Mouse (Mus musculus) common myeloid progenitor, adult 5-6 weeks (primary cell): ENCODE results near the gene Gapvd1. TPM values are rescaled to one million over a fixed set of nuclear protein-coding genes. Genes with fewer than 3 reads are reported as not detected.
A peak's percentile ranks its signal among the peaks of the same experiment; 100 is the strongest.
"Not testable (repeated sequence)": the region's sequence is repeated elsewhere in the genome, so short reads cannot be mapped to it uniquely, and the experiment has no call there.

Experiments used
- ATAC-seq: replicated peaks from 2 replicates; pipeline ENCODE4 v1.8.0; 2016; ENCODE audit warnings: low read depth, mild to moderate bottlenecking, moderate TSS enrichment, inconsistent platforms; ENCODE audit not compliant: poor library complexity, severe bottlenecking
- total RNA-seq: library from RNA; stranded (forward); fragments of 200-1000, 187-1606 nt; gene quantifications from 2 replicates; pipeline ENCODE4 v1.2.3, GENCODE M21; 2017

The Gapvd1 gene
- total RNA-seq, 1 experiment from 2014 or later, result 97.4 TPM

DNA sequence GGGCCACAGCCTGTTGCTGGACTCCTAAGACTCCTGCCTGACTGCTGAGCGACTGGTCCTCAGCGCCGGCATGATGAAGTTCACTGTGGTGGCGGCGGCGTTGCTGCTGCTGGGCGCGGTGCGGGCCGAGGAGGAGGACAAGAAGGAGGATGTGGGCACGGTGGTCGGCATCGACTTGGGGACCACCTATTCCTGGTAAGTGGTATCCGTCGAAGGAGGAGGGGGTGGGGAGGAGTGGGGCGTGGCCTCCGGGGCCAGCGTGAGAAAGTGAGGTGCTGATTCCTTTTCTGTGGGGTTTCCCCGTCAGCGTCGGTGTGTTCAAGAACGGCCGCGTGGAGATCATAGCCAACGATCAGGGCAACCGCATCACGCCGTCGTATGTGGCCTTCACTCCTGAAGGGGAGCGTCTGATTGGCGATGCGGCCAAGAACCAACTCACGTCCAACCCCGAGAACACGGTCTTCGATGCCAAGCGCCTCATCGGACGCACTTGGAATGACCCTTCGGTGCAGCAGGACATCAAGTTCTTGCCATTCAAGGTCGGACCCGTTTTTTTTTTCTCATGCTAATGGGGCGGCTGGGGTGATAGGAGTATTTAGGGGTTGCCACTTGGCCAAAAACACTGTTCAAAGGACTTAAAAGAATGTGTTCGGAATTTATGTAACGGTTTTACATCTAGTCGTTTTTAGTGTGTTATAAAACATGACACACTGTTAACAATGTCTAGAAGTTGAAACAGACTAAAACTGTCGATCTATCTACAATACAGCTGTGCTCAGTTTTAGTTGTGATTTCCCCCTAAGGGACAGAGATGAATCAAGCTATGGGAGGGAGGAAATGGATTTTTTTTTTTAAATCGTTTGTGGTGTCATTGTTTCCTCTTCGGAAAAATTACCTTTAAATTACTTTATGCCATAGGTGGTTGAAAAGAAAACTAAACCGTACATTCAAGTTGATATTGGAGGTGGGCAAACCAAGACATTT, 17.5 kb upstream of the Gapvd1 start:
- no peak for ATAC-seq

DNA sequence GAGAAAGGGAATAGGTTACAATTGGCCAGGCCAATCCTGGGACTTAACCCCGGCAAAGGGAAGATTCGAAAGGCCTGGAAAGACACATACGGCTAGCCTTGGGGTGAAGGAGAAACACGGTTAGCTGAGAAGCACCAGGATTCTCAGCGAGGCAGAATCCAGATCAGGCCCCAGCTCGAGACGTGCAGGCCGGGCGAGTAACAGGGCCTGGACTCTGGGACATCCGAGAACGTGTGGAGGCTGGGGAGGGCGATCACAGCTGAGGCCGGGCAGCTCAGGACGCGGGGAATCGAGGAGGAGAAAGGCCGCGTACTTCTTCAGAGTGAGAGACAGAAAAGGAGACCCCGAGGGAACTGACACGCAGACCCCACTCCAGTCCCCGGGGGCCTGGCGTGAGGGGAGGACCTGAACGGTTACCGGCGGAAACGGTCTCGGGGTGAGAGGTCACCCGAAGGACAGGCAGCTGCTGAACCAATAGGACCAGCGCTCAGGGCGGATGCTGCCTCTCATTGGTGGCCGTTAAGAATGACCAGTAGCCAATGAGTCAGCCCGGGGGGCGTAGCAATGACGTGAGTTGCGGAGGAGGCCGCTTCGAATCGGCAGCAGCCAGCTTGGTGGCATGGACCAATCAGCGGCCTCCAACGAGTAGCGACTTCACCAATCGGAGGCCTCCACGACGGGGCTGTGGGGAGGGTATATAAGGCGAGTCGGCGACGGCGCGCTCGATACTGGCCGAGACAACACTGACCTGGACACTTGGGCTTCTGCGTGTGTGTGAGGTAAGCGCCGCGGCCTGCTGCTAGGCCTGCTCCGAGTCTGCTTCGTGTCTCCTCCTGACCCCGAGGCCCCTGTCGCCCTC, 16.6 kb upstream of the Gapvd1 start, which contains the start of gene Hspa5:
Hspa5 (plus strand) TSS at position 603 of the 859 bp plus-strand sequence.
- ATAC-seq, result peak; percentile 90

DNA sequence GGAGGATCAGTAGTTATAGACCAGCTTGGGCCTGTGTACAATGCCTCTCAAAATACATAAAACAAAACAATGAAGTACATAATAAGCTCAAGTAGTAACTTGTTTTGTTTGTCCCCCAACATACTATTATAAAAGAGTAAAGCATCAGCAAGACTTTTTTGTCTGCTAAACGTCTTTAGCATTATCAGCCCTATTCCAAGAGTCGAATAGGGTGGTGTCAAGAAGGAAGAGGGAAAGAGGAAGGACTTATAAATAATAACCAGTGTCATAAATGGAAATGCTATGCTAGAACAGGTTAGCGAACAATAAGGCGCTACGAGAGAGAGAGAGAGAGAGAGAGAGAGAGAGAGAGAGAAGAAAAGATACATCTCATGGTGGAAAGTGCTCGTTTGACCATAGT, 15.9 kb upstream of the Gapvd1 start:
- ATAC-seq, result no peak

DNA sequence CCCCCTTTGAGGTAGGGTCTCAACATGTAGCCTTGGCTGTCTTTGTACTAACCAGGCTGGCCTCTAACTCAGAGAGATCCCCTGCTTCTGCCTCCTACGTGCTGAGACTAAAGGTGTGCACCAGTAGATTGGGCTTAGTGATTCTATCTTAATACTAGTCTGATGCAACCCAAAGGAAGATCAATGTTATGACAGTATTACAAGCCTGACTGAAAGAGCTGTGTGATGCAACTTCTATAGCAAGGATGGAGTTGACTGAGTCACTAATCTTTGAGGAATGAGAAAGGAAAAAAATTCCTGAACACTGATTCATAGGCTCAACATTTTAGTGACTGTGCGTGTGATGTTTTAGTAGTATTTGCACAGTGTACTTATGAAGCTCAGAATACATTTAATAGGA, 15.0 kb upstream of the Gapvd1 start:
- no peak for ATAC-seq

DNA sequence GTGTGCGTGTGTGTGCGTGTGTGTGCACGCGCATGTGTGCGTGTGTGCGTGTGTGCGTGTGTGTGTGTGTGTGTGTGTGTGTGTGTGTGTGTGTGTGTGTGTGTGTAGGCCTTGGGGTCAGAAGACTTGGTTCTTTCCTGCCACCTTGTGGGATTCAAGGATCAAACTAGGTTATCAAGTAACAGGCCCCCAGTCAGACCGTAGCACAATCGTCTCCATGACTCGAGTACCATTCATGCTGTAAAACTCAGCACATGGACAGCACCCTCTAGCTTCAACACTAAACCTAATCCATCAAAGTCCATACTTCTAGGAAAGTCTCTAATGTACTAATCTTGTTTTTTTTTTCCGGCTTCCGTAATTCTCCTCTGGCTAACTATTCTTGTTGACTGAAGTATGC, 9.8 kb upstream of the Gapvd1 start:
- ATAC-seq, result no peak

DNA sequence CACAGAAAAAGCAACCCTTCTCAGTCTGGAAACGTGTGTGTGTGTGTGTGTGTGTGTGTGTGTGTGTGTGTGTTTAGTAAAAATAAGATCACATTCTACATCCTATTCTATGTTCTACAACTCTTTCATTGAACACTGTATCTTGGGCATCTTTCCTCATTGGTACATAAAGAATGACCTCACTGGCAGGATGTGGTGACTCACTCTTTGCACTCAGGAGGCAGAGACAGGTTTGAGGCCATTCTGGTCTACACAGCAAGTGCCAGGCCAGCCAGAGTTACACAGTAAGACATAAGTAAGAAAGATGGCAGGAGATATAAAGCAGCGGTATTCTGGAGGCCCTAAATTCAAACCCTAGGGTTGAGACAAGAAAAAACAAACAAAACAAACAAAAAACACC, 7.8 kb upstream of the Gapvd1 start:
- ATAC-seq, result no peak

DNA sequence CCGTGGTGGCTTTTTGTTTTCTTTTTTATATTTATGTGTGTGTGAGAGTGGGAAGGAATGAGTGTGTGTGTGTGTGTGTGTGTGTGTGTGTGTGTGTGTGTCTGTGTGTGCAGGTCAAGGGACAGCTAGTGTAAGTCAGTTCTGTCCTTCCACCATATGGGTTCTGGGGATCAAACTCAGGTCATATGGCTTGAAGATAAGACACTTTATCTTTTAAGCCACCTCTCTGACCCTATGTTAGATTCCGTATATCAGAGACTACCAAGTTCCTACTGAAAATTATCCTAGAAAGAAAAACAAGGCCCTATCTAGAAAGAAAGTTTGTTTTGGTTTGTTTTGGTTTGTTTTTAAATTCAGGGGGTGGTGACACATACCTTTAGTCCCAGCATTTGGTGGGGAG, 7.1 kb upstream of the Gapvd1 start:
- ATAC-seq, result no peak

DNA sequence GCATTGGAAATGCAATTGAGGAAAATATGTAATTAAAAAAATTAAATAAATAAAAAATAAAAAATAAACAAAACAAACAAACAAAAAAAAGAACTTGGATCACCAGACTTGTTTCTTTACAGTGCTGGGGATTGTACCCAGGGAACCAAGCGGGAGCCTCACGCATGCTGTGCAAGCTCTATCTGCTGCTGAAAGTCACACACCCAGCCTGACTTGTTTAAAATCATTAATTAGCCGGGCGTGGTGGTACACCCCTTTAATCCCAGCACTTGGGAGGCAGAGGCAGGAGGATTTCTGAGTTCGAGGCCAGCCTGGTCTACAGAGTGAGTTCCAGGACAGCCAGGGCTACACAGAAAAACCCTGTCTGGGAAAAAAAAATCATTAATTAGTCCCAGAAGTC, 6.2 kb upstream of the Gapvd1 start:
- not testable (repeated sequence) for ATAC-seq

DNA sequence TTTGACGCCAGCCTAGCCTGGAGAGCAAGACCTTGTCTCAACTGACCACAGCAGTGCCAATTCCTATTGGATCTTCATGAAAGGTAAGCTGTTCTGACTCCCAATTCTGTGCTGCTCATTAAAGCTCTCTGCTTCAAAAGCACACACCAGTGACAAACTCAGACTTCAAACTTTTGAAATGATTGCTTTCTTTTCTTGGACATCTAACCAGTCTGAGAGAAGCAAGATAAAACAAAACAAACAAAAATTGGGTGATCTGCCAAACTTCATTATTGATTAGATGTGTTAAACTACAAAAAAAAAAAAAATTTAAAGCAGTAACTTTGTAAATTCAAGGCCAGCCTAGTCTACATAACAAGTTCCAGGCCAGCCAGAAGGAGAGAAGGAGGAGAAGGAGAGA, 2.3 kb upstream of the Gapvd1 start:
- ATAC-seq, result no peak

DNA sequence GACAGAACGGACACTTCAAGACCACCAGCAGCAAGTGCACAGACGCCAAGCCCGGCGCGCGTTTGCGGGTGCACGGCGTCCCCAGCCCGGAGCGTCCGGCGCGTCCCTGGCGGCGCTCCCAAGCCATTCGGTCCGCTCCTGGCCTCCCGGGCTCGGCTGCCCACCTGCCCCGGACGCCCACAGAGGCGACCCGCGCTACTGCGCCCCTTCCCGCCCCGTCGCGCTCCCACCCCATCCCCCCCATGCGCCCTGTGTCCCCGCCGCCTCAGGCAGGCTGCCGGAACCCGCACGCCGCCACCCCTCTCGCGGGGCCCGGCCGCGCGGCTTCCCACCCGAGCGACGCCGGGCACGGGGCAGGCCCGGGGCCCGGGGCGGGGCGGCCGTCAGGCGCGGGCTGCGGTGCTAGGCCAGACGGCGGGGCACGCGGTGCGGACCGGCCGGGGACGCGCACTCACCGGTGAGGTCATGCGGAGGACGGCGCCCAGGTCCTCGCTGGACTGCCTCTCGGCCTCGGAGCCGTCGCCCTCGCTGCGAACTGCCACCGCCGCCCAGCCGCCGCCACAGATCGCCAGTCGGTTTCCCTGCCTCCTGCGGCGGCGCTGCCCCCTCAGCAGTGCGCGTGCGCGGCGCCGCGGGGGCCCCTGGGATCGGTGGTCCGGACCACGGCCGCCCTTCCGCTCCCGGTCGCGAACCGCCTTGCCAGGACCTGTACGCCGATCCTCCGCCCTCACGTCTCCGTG, 1.1 kb downstream of the Gapvd1 start:
- ATAC-seq, result peak; percentile 78

DNA sequence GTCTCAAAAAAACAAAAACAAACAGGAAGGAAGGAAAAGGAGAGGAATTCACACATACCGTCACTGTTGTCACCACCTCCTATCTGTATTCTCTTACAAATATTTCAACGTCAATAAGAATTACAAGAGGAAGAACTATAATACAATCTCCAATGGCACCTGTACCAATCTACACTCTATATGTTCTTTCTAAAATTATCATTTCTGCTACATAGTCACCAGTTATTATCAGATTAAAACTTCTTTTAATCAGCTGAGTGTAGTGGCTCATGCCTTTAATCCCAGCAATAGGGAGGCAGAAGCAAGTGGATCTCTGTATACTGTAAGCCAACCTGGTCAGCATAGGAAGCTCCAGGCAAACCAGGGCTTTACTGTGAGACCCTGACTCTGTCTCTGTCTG, 4.8 kb downstream of the Gapvd1 start:
- ATAC-seq, result no peak

DNA sequence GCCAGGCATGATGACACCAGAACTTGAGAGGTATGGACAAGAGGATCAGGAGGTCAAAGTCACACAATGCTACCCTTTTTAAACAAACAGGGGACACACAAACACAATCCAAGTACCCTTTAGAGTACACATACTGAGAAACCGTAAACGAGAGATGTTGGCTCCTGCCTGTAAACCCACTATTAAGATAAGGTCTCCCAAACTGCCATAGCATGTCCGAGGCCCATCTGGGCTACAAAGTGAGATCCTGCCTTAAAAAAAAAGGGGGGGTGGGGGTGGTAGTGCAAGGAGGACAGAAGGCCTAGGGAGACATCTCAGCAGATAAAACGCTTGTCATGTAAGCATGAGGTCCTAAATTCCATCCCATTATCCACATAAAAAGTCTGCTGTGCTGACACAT, 6.6 kb downstream of the Gapvd1 start:
- ATAC-seq, result no peak

DNA sequence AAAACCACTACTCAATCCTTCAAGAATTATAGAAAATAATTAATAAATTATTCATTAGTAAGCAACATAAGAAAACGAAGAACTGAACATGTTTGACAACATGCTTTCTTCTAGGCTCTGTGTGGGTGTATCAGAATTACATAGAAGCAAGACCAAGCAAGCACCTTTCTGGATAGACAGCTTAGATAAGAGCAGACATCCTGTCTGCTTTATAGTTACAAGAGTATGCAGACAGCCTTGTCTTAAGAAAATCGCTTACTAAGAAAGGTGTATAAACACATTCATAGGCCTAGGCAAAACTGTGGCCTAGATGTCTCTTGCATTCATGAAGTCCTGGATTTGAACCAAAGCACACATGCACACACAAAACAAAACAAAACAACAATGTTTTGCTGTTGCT, 9.4 kb downstream of the Gapvd1 start:
- ATAC-seq, result no peak

DNA sequence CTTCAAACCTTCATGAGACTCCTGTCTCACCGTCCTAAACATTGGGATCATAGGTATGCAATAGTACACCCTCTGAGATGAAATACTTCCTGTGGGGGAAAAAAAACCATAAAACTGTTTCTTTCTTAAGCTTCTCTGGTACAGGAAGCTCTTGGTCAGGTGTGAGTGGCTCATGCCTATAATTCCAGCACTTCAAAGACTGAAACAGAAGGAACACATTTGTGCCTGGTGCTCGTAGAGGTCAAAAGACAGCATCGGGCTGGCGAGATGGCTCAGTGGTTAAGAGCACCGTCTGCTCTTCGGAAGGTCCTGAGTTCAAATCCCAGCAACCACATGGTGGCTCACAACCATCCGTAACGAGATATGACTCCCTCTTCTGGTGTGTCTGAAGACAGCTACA, 10.6 kb downstream of the Gapvd1 start:
- ATAC-seq, result no peak

DNA sequence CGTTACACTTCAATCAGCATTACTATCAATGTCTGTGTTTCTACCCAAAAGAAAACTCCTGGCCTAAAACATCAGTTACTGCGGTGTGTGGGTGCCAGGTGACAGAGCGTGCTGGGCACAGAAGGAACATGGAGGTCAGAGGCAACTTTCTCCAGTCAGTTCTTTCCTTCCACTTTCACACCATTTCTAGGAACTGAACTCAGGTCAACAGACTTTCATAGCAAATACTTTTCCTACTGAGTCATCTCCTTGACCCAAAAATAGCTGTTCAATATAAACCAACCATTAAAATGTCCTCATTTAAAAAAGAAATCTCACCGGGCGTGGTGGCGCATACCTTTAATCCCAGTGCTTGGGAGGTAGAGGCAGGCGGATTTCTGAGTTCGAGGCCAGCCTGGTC, 12.4 kb downstream of the Gapvd1 start:
- ATAC-seq, result no peak

DNA sequence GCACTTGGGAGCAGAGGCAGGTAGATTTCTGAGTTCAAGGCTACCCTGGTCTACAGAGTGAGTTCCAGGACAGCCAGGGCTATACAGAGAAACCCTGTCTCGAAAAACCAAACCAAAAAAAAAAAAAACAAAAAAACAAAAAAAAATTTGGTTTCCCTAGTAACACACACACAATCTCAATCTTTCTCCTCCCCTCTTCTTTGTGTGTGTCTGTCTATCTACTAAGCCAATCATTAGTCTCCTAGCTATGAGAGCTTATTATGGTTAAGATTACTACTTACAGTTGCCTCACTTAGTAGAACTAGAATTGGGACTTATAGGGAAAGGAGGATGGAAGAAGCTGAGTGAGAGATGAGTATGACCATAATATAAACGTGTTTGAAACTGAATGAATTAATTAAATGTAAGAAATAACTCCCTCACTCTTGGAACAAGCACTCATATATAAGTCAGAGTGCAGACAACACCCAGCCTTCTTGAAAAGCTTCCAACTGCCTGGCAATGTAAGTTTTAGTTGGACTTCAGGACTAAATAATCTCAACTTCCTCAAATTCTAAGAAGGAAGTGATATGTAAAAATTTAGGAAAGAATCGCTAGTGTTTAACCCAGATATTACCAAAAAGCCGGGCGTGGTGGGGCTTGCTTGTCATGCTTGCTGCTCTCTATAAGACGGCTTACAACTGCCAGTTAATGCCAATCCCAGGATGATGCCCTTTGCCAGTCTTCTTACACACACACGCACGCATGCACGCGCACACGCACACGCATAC, 13.5 kb downstream of the Gapvd1 start:
- peak; percentile 54 for ATAC-seq

DNA sequence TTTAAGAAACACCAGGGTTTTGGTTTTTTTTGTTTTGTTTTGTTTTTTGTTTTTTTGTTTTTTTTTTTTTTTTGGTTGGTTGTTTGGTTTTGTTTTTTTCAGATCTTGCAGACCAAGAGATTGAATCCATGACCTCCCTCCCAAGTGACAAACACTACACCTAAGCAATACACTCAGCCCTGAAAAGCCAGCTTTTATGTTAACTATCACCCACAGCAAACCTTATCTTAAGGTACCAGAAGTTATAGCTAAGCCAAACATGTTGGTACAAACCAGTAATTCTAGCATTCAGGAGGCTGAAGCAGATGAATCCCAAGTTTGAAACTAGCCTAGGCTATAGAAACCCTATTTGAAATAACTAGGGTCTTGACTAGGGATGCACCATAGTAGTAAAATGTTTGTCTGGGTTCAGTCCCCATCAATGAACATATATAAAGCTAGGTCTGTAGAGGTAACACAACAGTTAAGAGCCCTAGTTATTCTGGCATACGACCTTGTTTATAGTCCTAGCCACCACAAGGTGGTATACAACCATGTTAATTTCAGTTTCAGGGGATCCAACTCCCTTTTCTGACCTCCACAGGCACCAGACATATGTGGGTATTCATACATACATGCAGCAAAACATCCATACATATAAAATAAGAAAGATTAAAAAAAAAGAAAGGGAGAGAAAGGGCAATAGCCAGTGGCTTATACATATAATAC, 15.2 kb downstream of the Gapvd1 start:
- peak; percentile 29; the same call in 1 of the 2 replicates for ATAC-seq

DNA sequence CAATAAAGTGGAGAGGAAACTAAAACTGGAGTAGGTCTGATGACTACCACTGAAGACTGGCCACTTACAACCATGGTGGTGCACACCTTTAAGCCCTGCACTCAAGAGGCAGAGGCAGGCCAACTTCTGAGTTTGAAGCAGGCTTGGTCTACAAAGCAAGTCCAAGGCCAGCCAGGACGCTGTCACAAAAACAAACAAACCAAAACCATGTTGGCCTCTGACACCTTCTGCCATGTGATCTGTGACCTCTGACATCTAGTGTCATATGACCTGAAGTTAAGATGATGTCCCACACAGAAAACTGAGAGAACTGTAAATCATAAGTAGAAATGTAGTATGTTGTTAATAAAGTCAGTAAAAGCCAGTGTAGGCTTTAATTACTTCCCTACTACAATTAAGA, 17.1 kb downstream of the Gapvd1 start:
- no peak for ATAC-seq

DNA sequence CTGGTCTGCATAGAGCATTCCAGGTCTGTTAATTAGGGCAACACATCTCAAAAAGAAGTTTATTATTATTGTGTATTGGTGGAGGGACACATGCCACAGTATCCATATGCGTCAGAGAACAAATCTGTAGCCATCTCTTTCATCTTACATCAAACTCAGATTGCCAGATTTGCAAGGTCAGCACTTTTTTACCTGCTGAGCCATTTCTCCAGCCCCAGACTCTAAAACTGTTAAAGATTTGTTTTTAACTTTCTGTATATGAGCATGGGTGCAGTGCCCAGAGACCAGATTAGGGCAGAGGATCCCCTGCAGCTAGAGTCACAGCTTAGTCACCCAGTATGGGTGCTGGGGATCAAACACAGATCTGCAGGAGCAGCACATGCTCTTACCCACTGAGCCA, 18.4 kb downstream of the Gapvd1 start:
- ATAC-seq, result no peak
